Mouse (Mus musculus) mouse trophoblast stem cell (cell line): Measurements from ENCODE around the gene Herpud1.

Source experiments
- in situ Hi-C, 2 experiments: fragments of 300-500 bp; cut with MseI, MboI; formaldehyde crosslinking; loops; 2 replicates in 1 of 2; 3 replicates in 1 of 2; pipeline ENCODE4 v1.15.1; 2025

Herpud1 gene

GRCm38 (mm10) chr8:94386214-94387026 lies at the start of gene Herpud1:
Herpud1 (plus strand) TSS chr8:94386438.
- in situ Hi-C loops = no loop called here

GRCm38 (mm10) chr8:94337559-94337958 lies 48.7 kb upstream of the Herpud1 start:
- in situ Hi-C loops = loop anchor here in 1 of 2 experiments (10.0 kb wide), 1 partner anchor 147 kb away; no protein-coding TSS in a partner anchor

GRCm38 (mm10) chr8:94340796-94341195 lies 45.4 kb upstream of the Herpud1 start:
- in situ Hi-C loops = loop anchor here in 1 of 2 experiments (10.0 kb wide), 1 partner anchor 144 kb away; no protein-coding TSS in a partner anchor

- in situ Hi-C loops = loop anchor here in 1 of 2 experiments (10.0 kb wide), 1 partner anchor 142 kb away; no protein-coding TSS in a partner anchor
Observed at GRCm38 (mm10) chr8:94342691-94343090, 43.5 kb upstream of the Herpud1 start.

GRCm38 (mm10) chr8:94343290-94343689 lies 42.9 kb upstream of the Herpud1 start:
- in situ Hi-C loops = loop anchor here in 1 of 2 experiments (10.0 kb wide), 1 partner anchor 142 kb away; no protein-coding TSS in a partner anchor

- in situ Hi-C loops = loop anchor here in 1 of 2 experiments (10.0 kb wide), 1 partner anchor 141 kb away; no protein-coding TSS in a partner anchor
Observed at GRCm38 (mm10) chr8:94343778-94344320, 42.4 kb upstream of the Herpud1 start.

- in situ Hi-C loops = loop anchor here in 1 of 2 experiments (10.0 kb wide), 1 partner anchor 139 kb away; no protein-coding TSS in a partner anchor
Observed at GRCm38 (mm10) chr8:94345657-94346056, 40.6 kb upstream of the Herpud1 start.

GRCm38 (mm10) chr8:94346264-94346663 lies 40.0 kb upstream of the Herpud1 start:
- in situ Hi-C loops = loop anchor here in 1 of 2 experiments (10.0 kb wide), 1 partner anchor 139 kb away; no protein-coding TSS in a partner anchor

GRCm38 (mm10) chr8:94348425-94348824 lies 37.8 kb upstream of the Herpud1 start:
- in situ Hi-C loops = loop anchor here in 1 of 2 experiments (10.0 kb wide), 1 partner anchor 136 kb away; no protein-coding TSS in a partner anchor

- in situ Hi-C loops = no loop called here
Observed at GRCm38 (mm10) chr8:94354069-94354531, 32.1 kb upstream of the Herpud1 start.

GRCm38 (mm10) chr8:94354571-94354970 lies 31.7 kb upstream of the Herpud1 start:
- in situ Hi-C loops = no loop called here

- in situ Hi-C loops = no loop called here
Observed at GRCm38 (mm10) chr8:94357220-94357619, 29.0 kb upstream of the Herpud1 start.

- in situ Hi-C loops = no loop called here
Observed at GRCm38 (mm10) chr8:94358541-94358940, 27.7 kb upstream of the Herpud1 start.

GRCm38 (mm10) chr8:94361774-94362431 lies 24.3 kb upstream of the Herpud1 start:
- in situ Hi-C loops = no loop called here

GRCm38 (mm10) chr8:94362607-94363239 lies 23.5 kb upstream of the Herpud1 start:
- in situ Hi-C loops = no loop called here

GRCm38 (mm10) chr8:94363288-94363688 lies 22.9 kb upstream of the Herpud1 start:
- in situ Hi-C loops = no loop called here

- in situ Hi-C loops = no loop called here
Observed at GRCm38 (mm10) chr8:94363906-94364305, 22.3 kb upstream of the Herpud1 start.

- in situ Hi-C loops = no loop called here
Observed at GRCm38 (mm10) chr8:94364686-94365312, 21.4 kb upstream of the Herpud1 start.

- in situ Hi-C loops = no loop called here
Observed at GRCm38 (mm10) chr8:94365410-94365981, 20.7 kb upstream of the Herpud1 start.

GRCm38 (mm10) chr8:94370839-94371238 lies 15.4 kb upstream of the Herpud1 start:
- in situ Hi-C loops = no loop called here
